Mouse (Mus musculus) spleen, adult 12 weeks (tissue): Measurements from ENCODE around the gene Efhc1.
A peak's percentile ranks its signal among the peaks of the same experiment; 100 is the strongest.
"Not testable (repeated sequence)": the region's sequence is repeated elsewhere in the genome, so short reads cannot be mapped to it uniquely, and the experiment has no call there.

Source experiments
- DNase-seq: peaks from one replicate; pipeline ENCODE4 v3.0.0; 2022; ENCODE audit warnings: low spot score

The Efhc1 gene

GRCm38 (mm10) chr1:20951300-20951763 lies at the start of gene Efhc1:
Gene Efhc1 (plus strand): TSS chr1:20951626.
- DNase-seq, result peak; percentile 59

- no peak for DNase-seq
Measured at GRCm38 (mm10) chr1:20905501-20906127, 45.8 kb upstream of the Efhc1 start.

GRCm38 (mm10) chr1:20906128-20906515 lies 45.3 kb upstream of the Efhc1 start:
- no peak for DNase-seq

- no peak for DNase-seq
Measured at GRCm38 (mm10) chr1:20908541-20908940, 42.9 kb upstream of the Efhc1 start.

- no peak for DNase-seq
Measured at GRCm38 (mm10) chr1:20912115-20912514, 39.3 kb upstream of the Efhc1 start.

GRCm38 (mm10) chr1:20912527-20913171 lies 38.8 kb upstream of the Efhc1 start:
- no peak for DNase-seq

GRCm38 (mm10) chr1:20914769-20915168 lies 36.7 kb upstream of the Efhc1 start:
- DNase-seq, result no peak

GRCm38 (mm10) chr1:20915608-20916007 lies 35.8 kb upstream of the Efhc1 start:
- no peak for DNase-seq

- no peak for DNase-seq
Measured at GRCm38 (mm10) chr1:20917496-20918050, 33.9 kb upstream of the Efhc1 start.

GRCm38 (mm10) chr1:20919728-20920127 lies 31.7 kb upstream of the Efhc1 start:
- no peak for DNase-seq

- no peak for DNase-seq
Measured at GRCm38 (mm10) chr1:20921081-20921528, 30.3 kb upstream of the Efhc1 start.

- no peak for DNase-seq
Measured at GRCm38 (mm10) chr1:20922612-20923399, 28.6 kb upstream of the Efhc1 start.

GRCm38 (mm10) chr1:20925324-20925723 lies 26.1 kb upstream of the Efhc1 start:
- not testable (repeated sequence) for DNase-seq

- DNase-seq, result no peak
Measured at GRCm38 (mm10) chr1:20925926-20926325, 25.5 kb upstream of the Efhc1 start.

- no peak for DNase-seq
Measured at GRCm38 (mm10) chr1:20926376-20926775, 25.1 kb upstream of the Efhc1 start.

- no peak for DNase-seq
Measured at GRCm38 (mm10) chr1:20928487-20928886, 22.9 kb upstream of the Efhc1 start.

- no peak for DNase-seq
Measured at GRCm38 (mm10) chr1:20933457-20933856, 18.0 kb upstream of the Efhc1 start.

GRCm38 (mm10) chr1:20935106-20935505 lies 16.3 kb upstream of the Efhc1 start:
- DNase-seq, result peak; percentile 20

- DNase-seq, result no peak
Measured at GRCm38 (mm10) chr1:20939046-20939445, 12.4 kb upstream of the Efhc1 start.

- DNase-seq, result no peak
Measured at GRCm38 (mm10) chr1:20940151-20940550, 11.3 kb upstream of the Efhc1 start.

- no peak for DNase-seq
Measured at GRCm38 (mm10) chr1:20941322-20941721, 10.1 kb upstream of the Efhc1 start.

GRCm38 (mm10) chr1:20941857-20942256 lies 9.6 kb upstream of the Efhc1 start:
- no peak for DNase-seq

- no peak for DNase-seq
Measured at GRCm38 (mm10) chr1:20943016-20943415, 8.4 kb upstream of the Efhc1 start.
